Mouse (Mus musculus) left cerebral cortex, adult 9 months (tissue): Measurements from ENCODE around the gene Gm28363.
"Not testable (repeated sequence)": the region's sequence is repeated elsewhere in the genome, so short reads cannot be mapped to it uniquely, and the experiment has no call there.

Experiments
- DNase-seq, 2 experiments: peaks; one replicate each; pipeline ENCODE4 v3.0.0; 2022; ENCODE audit warnings: low spot score in 2 of 2

Gm28363 gene

GRCm38 (mm10) chr1:117696831-117697230, at the start of gene Gm28363:
Gene Gm28363 (plus strand): TSS chr1:117697131.
- not testable (repeated sequence) for DNase-seq

- not testable (repeated sequence) for DNase-seq
These were observed 46.7 kb upstream of the Gm28363 start for GRCm38 (mm10) chr1:117650236-117650635.
